Mouse (Mus musculus) heart, adult 2 months (tissue): ENCODE measurements around the gene Gbp3. TPM values are rescaled to one million over a fixed set of nuclear protein-coding genes. Genes with fewer than 3 reads are reported as not detected.
A peak's percentile ranks its signal among the peaks of the same experiment; 100 is the strongest.

ENCODE experiments used
- DNase-seq, 2 experiments: peaks; one replicate each; pipeline ENCODE4 v3.0.0; 2021
- H3K27ac ChIP-seq: fragments of 200-600 bp; 2 replicates; pipeline ENCODE4 v1.8.1; 2022
- H3K27me3 ChIP-seq: fragments of 200-500 bp; 2 replicates; pipeline ENCODE4 v1.6.1; 2012; ENCODE audit warnings: mild to moderate bottlenecking, low read length, inconsistent platforms, mixed read lengths; ENCODE audit not compliant: control insufficient read depth, insufficient read depth
- H3K36me3 ChIP-seq: fragments of 200-500 bp; 2 replicates; pipeline ENCODE4 v1.6.1; 2012; ENCODE audit warnings: low read length, inconsistent platforms; ENCODE audit not compliant: control insufficient read depth, insufficient read depth
- H3K4me1 ChIP-seq: fragments of 200-500 bp; 2 replicates; pipeline ENCODE4 v1.6.1; 2011; ENCODE audit warnings: low read length; ENCODE audit not compliant: control insufficient read depth, insufficient read depth
- H3K4me3 ChIP-seq: fragments of 200-600 bp; 2 replicates; pipeline ENCODE4 v1.8.1; 2022
- H3K79me2 ChIP-seq: fragments of 200-500 bp; replicated peaks from 2 replicates; pipeline ENCODE4 v1.6.1; 2012; ENCODE audit warnings: mild to moderate bottlenecking, inconsistent platforms, low read length, moderate library complexity, mixed read lengths; ENCODE audit not compliant: control insufficient read depth, insufficient read depth
- H3K9ac ChIP-seq: fragments of 200-500 bp; 2 replicates; pipeline ENCODE4 v1.6.1; 2012; ENCODE audit warnings: low read depth, mild to moderate bottlenecking, control low read depth, inconsistent platforms, low read length, mixed read lengths
- CTCF ChIP-seq: fragments of 200-600 bp; IDR thresholded peaks from 2 replicates; pipeline ENCODE4 v1.8.1; 2022; ENCODE audit warnings: antibody characterized with exemption, mild to moderate bottlenecking, moderate library complexity
- EP300 ChIP-seq: fragments of 200-500 bp; IDR thresholded peaks from 2 replicates; pipeline ENCODE4 v1.6.1; 2011; ENCODE audit warnings: low read depth, low read length, control low read depth; ENCODE audit not compliant: insufficient read depth
- POLR2A ChIP-seq: fragments of 200-500 bp; IDR thresholded peaks from 2 replicates; pipeline ENCODE4 v1.6.1; 2011; ENCODE audit warnings: mild to moderate bottlenecking, low read depth, low read length, control low read depth; ENCODE audit not compliant: insufficient read depth
- WGBS: fragments of 180-500 bp; shearing (Covaris S2); methylation state at CpG from one replicate; pipeline ENCODE4 v1.1.7; 2018; 5-methylcytosine and 5-hydroxymethylcytosine counted together
- intact Hi-C: fragments of 180-260 bp; cut with DNase I; formaldehyde crosslinking; loops from one replicate; pipeline ENCODE4 v1.15.1; 2025
- long read RNA-seq: library from polyadenylated mRNA; stranded (forward); transcript quantifications from one replicate; pipeline ENCODE4 v2.0.0, GENCODE M21; 2021
- polyA plus RNA-seq: library from polyadenylated mRNA; depleted of rRNA; stranded (reverse); fragments of >200 nt; gene quantifications from 2 replicates; pipeline ENCODE4 v1.2.3, GENCODE M21; 2012; rRNA removed
- total RNA-seq, 2 experiments: library from RNA; stranded (reverse); gene quantifications; 2 replicates each; pipeline ENCODE4 v1.2.3; 2021

Gbp3 gene
- total RNA-seq (10 to 100 TPM; 10.4 to 13.7 TPM), polyA plus RNA-seq (12.3 and 18.6 TPM in 2 replicates)
- long read RNA-seq, partial matches to known transcripts: 1 of 9 reads
- long read RNA-seq, other reads (novel, unspliced or antisense): 4 of 9 reads

GRCm38 (mm10) chr3:142559632-142560228, at the start of gene Gbp3:
Gene Gbp3, plus strand, starts transcription at chr3:142560026.
- H3K79me2 ChIP-seq: no peaks in the 10 kb centered on the region
- intact Hi-C loops: loop anchor here (1.0 to 10.0 kb wide), 5 partner anchors 29 to 165 kb away; partner anchors contain the start of genes Gbp2, Gbp5, Gbp7 and Pdlim5
- H3K36me3 ChIP-seq: peaks cover 4% of the 10 kb centered on the region
- no peaks in the 10 kb centered on the region for H3K27me3 ChIP-seq
- peak within 1 kb of the TSS; percentile 61 for H3K4me3 ChIP-seq
- 0 out of 2 replicates have a peak, but pooled peaks have one; percentile 42 for TF ChIP-seq EP300
- TF ChIP-seq CTCF: no peak
- TF ChIP-seq POLR2A: peak; percentile 15; the same call in 1 of the 2 replicates
- peak; percentile 62 to 73 for DNase-seq
- 15% methylated on average over 3 of the region's 3 CpGs for WGBS
- peaks cover 3% of the 10 kb centered on the region for H3K4me1 ChIP-seq
- H3K9ac ChIP-seq: peak within 1 kb of the TSS; percentile 59
- H3K27ac ChIP-seq: peak within 1 kb of the TSS; percentile 81

- no peak for DNase-seq
- Histone ChIP-seq H3K9ac (no peak overlapping the region), H3K27me3 (no peaks in the 10 kb centered on the region), H3K4me3 (no peak overlapping the region), H3K36me3 (peaks cover 9% of the 10 kb centered on the region; the same call in 1 of the 2 replicates), H3K79me2 (peaks cover 1% of the 10 kb centered on the region; the same call in 1 of the 2 replicates), H3K27ac (peak overlapping the region; percentile 41), H3K4me1 (peaks cover 6% of the 10 kb centered on the region)
- intact Hi-C loops: no loop called here
- TF ChIP-seq CTCF (no peak), POLR2A (no peak), EP300 (no peak)
- 71% methylated on average over 3 of the region's 3 CpGs for WGBS
Observed at GRCm38 (mm10) chr3:142528116-142528515, 31.7 kb upstream of the Gbp3 start.

DNA sequence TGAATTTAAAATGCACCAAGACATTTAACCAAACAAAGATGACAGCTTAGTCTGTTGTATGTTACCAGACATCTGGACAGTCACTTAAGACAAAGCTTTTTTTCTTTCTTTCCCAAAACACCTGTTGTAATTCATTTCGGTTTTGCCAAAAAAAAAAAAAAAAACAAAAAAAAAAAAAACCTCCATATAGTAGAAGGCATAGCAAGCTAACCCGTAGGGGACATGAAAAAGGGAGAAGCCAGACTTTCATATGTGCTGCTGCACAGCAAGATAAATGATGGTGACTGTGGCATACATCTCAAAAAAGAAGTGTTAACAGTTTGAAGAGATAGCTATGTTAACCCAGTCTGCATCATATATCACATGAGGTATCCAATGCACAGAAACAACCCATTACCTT, 30.2 kb upstream of the Gbp3 start:
- Histone ChIP-seq H3K79me2 (peaks cover 1% of the 10 kb centered on the region; the same call in 1 of the 2 replicates), H3K27me3 (no peaks in the 10 kb centered on the region), H3K4me3 (peak overlapping the region; percentile 80), H3K36me3 (peaks cover 9% of the 10 kb centered on the region; the same call in 1 of the 2 replicates), H3K4me1 (peaks cover 6% of the 10 kb centered on the region), H3K9ac (peak overlapping the region; percentile 97; the same call in 1 of the 2 replicates), H3K27ac (peak overlapping the region; percentile 86)
- intact Hi-C loops: no loop called here
- WGBS: 24% methylated on average over 2 of the region's 2 CpGs
- DNase-seq: no peak
- no peak for TF ChIP-seq CTCF
- no peak for TF ChIP-seq POLR2A
- TF ChIP-seq EP300: no peak

- Histone ChIP-seq H3K9ac (peak within 1 kb of the TSS; percentile 97), H3K79me2 (peaks cover 1% of the 10 kb centered on the region; the same call in 1 of the 2 replicates), H3K4me3 (peak within 1 kb of the TSS; percentile 80), H3K4me1 (peaks cover 6% of the 10 kb centered on the region), H3K36me3 (peaks cover 9% of the 10 kb centered on the region; the same call in 1 of the 2 replicates), H3K27me3 (no peaks in the 10 kb centered on the region), H3K27ac (peak within 1 kb of the TSS; percentile 86)
- WGBS: under 1% methylated on average over 29 of the region's 30 CpGs
- TF ChIP-seq POLR2A (peak; percentile 72), CTCF (no peak)
- peak; percentile 67 to 80 for DNase-seq
- intact Hi-C loops: loop anchor here (1.0 to 2.0 kb wide), 2 partner anchors 29 to 34 kb away; no protein-coding TSS in a partner anchor
Observed at GRCm38 (mm10) chr3:142530087-142530953, 29.5 kb upstream of the Gbp3 start, which contains the start of gene Gbp7. Gene Gbp7, plus strand, starts transcription at chr3:142530342.

GRCm38 (mm10) chr3:142531595-142531994, 28.2 kb upstream of the Gbp3 start:
- DNase-seq: no peak
- TF ChIP-seq CTCF (no peak), EP300 (no peak), POLR2A (no peak)
- Histone ChIP-seq H3K36me3 (peaks cover 9% of the 10 kb centered on the region; the same call in 1 of the 2 replicates), H3K27ac (no peak overlapping the region), H3K27me3 (no peaks in the 10 kb centered on the region), H3K9ac (no peak overlapping the region), H3K79me2 (peaks cover 1% of the 10 kb centered on the region; the same call in 1 of the 2 replicates), H3K4me1 (peaks cover 6% of the 10 kb centered on the region), H3K4me3 (no peak overlapping the region)
- 87% methylated on average over 3 of the region's 3 CpGs for WGBS
- intact Hi-C loops: loop anchor here (2.0 kb wide), 1 partner anchor 35 kb away; no protein-coding TSS in a partner anchor
